Comparison of ENCODE assay signal across 9 mouse cellular contexts in the genomic region with DNA sequence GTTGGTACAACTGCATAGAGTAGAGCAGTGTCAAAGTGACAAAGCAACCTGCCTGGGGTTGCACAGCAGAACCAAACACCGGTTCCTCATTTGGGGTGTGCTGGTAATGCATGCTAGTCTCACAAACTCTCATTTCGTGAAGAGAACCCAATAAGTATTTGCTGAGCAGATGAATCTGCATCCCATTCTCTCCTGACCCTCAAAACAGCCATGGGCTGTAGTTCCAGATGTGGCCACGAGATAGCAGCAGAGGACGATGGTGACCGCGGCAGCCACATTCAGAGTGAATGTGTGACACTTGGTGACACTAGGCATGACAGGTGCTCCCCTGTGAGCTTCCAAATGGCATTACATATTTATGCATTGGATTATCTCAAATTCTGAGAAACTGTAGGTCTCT. TPM values are rescaled to one million over a fixed set of nuclear protein-coding genes. Genes with fewer than 3 reads are reported as not detected.
DNase-seq lines count a peak whose midpoint lies in the region; ATAC-seq and TF ChIP-seq lines count a peak whose summit lies in the region.
"Had no signal": no experiment of that assay in that cellular context is flagged by ENCODE, and none has a peak within 500 bp of the region (broad histone marks: within the 10 kb centered on the region; RNA-seq: fewer than 3 reads in every experiment).

No protein-coding gene starts in this region.

- H3K4me1 ChIP-seq in forebrain, embryonic 11.5 days (replicated peaks; ENCODE audit: control insufficient read depth, insufficient read depth, low read length), result peaks cover 19% of the 10 kb centered on the region
- H3K4me1 ChIP-seq in heart, postnatal 0 days (ENCODE audit: control insufficient read depth, insufficient read depth), result peaks cover 10% of the 10 kb centered on the region; the same call in 1 of the 2 replicates
- H3K4me1 ChIP-seq in neural tube, embryonic 13.5 days (replicated peaks), result peaks cover 49% of the 10 kb centered on the region

- DNase-seq in ES-CJ7 (ENCODE audit: low read depth, low spot score), result peak; percentile 87
- peak; percentile 93 for DNase-seq in c-Kit-positive CD71-positive TER-119-negative erythroid progenitor cells, embryonic 14.5 days (ENCODE audit: low read depth)
- peak; percentile 94 for DNase-seq in forebrain, embryonic 11.5 days (ENCODE audit: low spot score)
- peak; percentile 84 for DNase-seq in heart, postnatal 0 days (ENCODE audit: low spot score)
- DNase-seq in kidney, postnatal 14 days, result peak; percentile 89
- DNase-seq in lung, adult 18-20 months, result peak; percentile 89 to 91
- DNase-seq in testis, postnatal 14 days (ENCODE audit: low spot score), result peak; percentile 72

- H3K27me3 ChIP-seq in forebrain, embryonic 11.5 days (ENCODE audit: control insufficient read depth, insufficient read depth, low read length), result peaks cover 4% of the 10 kb centered on the region; the same call in 1 of the 2 replicates
- H3K27me3 ChIP-seq in heart, postnatal 0 days (ENCODE audit: control insufficient read depth, insufficient read depth, low read length), result no peaks in the 10 kb centered on the region
- H3K27me3 ChIP-seq in neural tube, embryonic 13.5 days, result no peaks in the 10 kb centered on the region

- no peak overlapping the region for H3K27ac ChIP-seq in forebrain, embryonic 11.5 days (ENCODE audit: low read depth, low read length)
- H3K27ac ChIP-seq in heart, postnatal 0 days (ENCODE audit: low read depth), result peak overlapping the region; percentile 74
- peak overlapping the region; percentile 70 for H3K27ac ChIP-seq in neural tube, embryonic 13.5 days (replicated peaks)

- no peak for ATAC-seq in forebrain, embryonic 11.5 days (replicated peaks; ENCODE audit: low FRiP score)
- no peak for ATAC-seq in heart, postnatal 0 days (ENCODE audit: insufficient read depth, low read depth)
- ATAC-seq in neural tube, embryonic 13.5 days (ENCODE audit: low read depth), result 0 out of 2 replicates have a peak, but pooled peaks have one; percentile 0

- H3K36me3 ChIP-seq in forebrain, embryonic 11.5 days (ENCODE audit: control insufficient read depth, insufficient read depth, low read length), result no peaks in the 10 kb centered on the region
- no peaks in the 10 kb centered on the region for H3K36me3 ChIP-seq in heart, postnatal 0 days (replicated peaks; ENCODE audit: control insufficient read depth, insufficient read depth, low read length)
- H3K36me3 ChIP-seq in neural tube, embryonic 13.5 days, result no peaks in the 10 kb centered on the region

- TF ChIP-seq CTCF in heart, postnatal 0 days (IDR thresholded peaks at IDR 0.05; ENCODE audit: low read depth), result peak; percentile 96

- H3K4me2 ChIP-seq in forebrain, embryonic 11.5 days (ENCODE audit: low read depth, low read length, severe bottlenecking), result peak overlapping the region; percentile 94
- peak overlapping the region; percentile 96 for H3K4me2 ChIP-seq in heart, postnatal 0 days (ENCODE audit: low read depth, low read length)
- H3K4me2 ChIP-seq in neural tube, embryonic 13.5 days, result peak overlapping the region; percentile 88

- no peaks in the 10 kb centered on the region for H3K9me3 ChIP-seq in forebrain, embryonic 11.5 days (ENCODE audit: control insufficient read depth, low read length)
- no peaks in the 10 kb centered on the region for H3K9me3 ChIP-seq in heart, postnatal 0 days (replicated peaks; ENCODE audit: control insufficient read depth, low read length)
- H3K9me3 ChIP-seq in neural tube, embryonic 13.5 days, result no peaks in the 10 kb centered on the region

- peak overlapping the region; percentile 64 for H3K9ac ChIP-seq in forebrain, embryonic 11.5 days (ENCODE audit: low read length)
- H3K9ac ChIP-seq in heart, postnatal 0 days (replicated peaks; ENCODE audit: low read depth, low read length), result peak overlapping the region; percentile 68
- peak overlapping the region; percentile 61 for H3K9ac ChIP-seq in neural tube, embryonic 13.5 days

- peak overlapping the region; percentile 39 for H3K4me3 ChIP-seq in forebrain, embryonic 11.5 days (ENCODE audit: low read depth, low read length)
- peak overlapping the region; percentile 56 for H3K4me3 ChIP-seq in heart, postnatal 0 days (ENCODE audit: low read depth, low read length)
- peak overlapping the region; percentile 82 for H3K4me3 ChIP-seq in neural tube, embryonic 13.5 days

- WGBS in forebrain, embryonic 11.5 days, result under 1% methylated on average over 6 of the region's 6 CpGs
- WGBS in heart, postnatal 0 days, result under 1% methylated on average over 6 of the region's 6 CpGs
- WGBS in neural tube, embryonic 13.5 days, result under 1% methylated on average over 6 of the region's 6 CpGs

- no peak for TF ChIP-seq EP300 in heart, postnatal 0 days (IDR thresholded peaks at IDR 0.05; ENCODE audit: low read depth)

RNA-seq across cellular contexts. Expression of gene Ssbp4, which starts 3.2 kb away (rescaled TPM):
- 113 and 127 TPM in 2 replicates for polyA plus RNA-seq in forebrain, embryonic 11.5 days (2014; fragmentation: Nextera tagmentation; extraction: Ambion mirVana)
- 107 and 143 TPM in 2 replicates for total RNA-seq in heart, postnatal 0 days (2014; rRNA removed; ENCODE audit: low replicate concordance)
- polyA plus RNA-seq in heart, postnatal 0 days (2015; fragmentation: Nextera tagmentation; extraction: Ambion mirVana), result 55.6 and 57.3 TPM in 2 replicates
- polyA plus RNA-seq in neural tube, embryonic 13.5 days (2015; fragmentation: Nextera tagmentation; extraction: Ambion mirVana), result 117 and 141 TPM in 2 replicates

RNA-seq across cellular contexts. Expression of gene Lrrc25, which starts 4.1 kb away (rescaled TPM):
- polyA plus RNA-seq in forebrain, embryonic 11.5 days (2014; fragmentation: Nextera tagmentation; extraction: Ambion mirVana), result 1.2 and 1.4 TPM in 2 replicates
- 1.5 and 2.2 TPM in 2 replicates for total RNA-seq in heart, postnatal 0 days (2014; rRNA removed; ENCODE audit: low replicate concordance)
- polyA plus RNA-seq in heart, postnatal 0 days (2015; fragmentation: Nextera tagmentation; extraction: Ambion mirVana), result 1.3 and 1.6 TPM in 2 replicates
- 1.5 and 1.8 TPM in 2 replicates for polyA plus RNA-seq in neural tube, embryonic 13.5 days (2015; fragmentation: Nextera tagmentation; extraction: Ambion mirVana)

RNA-seq across cellular contexts. Expression of gene Isyna1, which starts 17.7 kb away (rescaled TPM):
- 98.1 and 109 TPM in 2 replicates for polyA plus RNA-seq in forebrain, embryonic 11.5 days (2014; fragmentation: Nextera tagmentation; extraction: Ambion mirVana)
- 111 and 125 TPM in 2 replicates for total RNA-seq in heart, postnatal 0 days (2014; rRNA removed; ENCODE audit: low replicate concordance)
- polyA plus RNA-seq in heart, postnatal 0 days (2015; fragmentation: Nextera tagmentation; extraction: Ambion mirVana), result 53.3 and 59.6 TPM in 2 replicates
- 113 and 115 TPM in 2 replicates for polyA plus RNA-seq in neural tube, embryonic 13.5 days (2015; fragmentation: Nextera tagmentation; extraction: Ambion mirVana)

RNA-seq across cellular contexts. Expression of gene Gdf15, which starts 20.4 kb away (rescaled TPM):
- polyA plus RNA-seq in forebrain, embryonic 11.5 days (2014; fragmentation: Nextera tagmentation; extraction: Ambion mirVana), result not detected in 2 replicates
- 0.15 and 5.4 TPM in 2 replicates for total RNA-seq in heart, postnatal 0 days (2014; rRNA removed; ENCODE audit: low replicate concordance)
- 1.4 and 1.7 TPM in 2 replicates for polyA plus RNA-seq in heart, postnatal 0 days (2015; fragmentation: Nextera tagmentation; extraction: Ambion mirVana)
- not detected in 2 replicates for polyA plus RNA-seq in neural tube, embryonic 13.5 days (2015; fragmentation: Nextera tagmentation; extraction: Ambion mirVana)
- total RNA-seq: left cerebral cortex, adult 8-10 months had no signal

RNA-seq across cellular contexts. Expression of gene Pgpep1, which starts 48.3 kb away (rescaled TPM):
- 70.9 and 73.8 TPM in 2 replicates for polyA plus RNA-seq in forebrain, embryonic 11.5 days (2014; fragmentation: Nextera tagmentation; extraction: Ambion mirVana)
- total RNA-seq in heart, postnatal 0 days (2014; rRNA removed; ENCODE audit: low replicate concordance), result 18.0 and 36.3 TPM in 2 replicates
- 26.9 and 29.1 TPM in 2 replicates for polyA plus RNA-seq in heart, postnatal 0 days (2015; fragmentation: Nextera tagmentation; extraction: Ambion mirVana)
- 102 and 108 TPM in 2 replicates for polyA plus RNA-seq in neural tube, embryonic 13.5 days (2015; fragmentation: Nextera tagmentation; extraction: Ambion mirVana)
